Mouse (Mus musculus) telencephalon, adult 2 months (tissue): ENCODE measurements at regions not wholly inside any gene's neighbourhood (a gene's known extent, or its start where the extent isn't known, plus 50 kb on each side); places are given as distances from the start of the nearest gene placed in this dataset.

Source experiments
- DNase-seq: peaks from one replicate; pipeline ENCODE4 v3.0.0-alpha.2; 2011; ENCODE audit warnings: low read depth, low spot score

- no peak for DNase-seq
Measured at GRCm38 (mm10) chr10:87722244-87722643, 135.8 kb upstream of the Igf1 start.

GRCm38 (mm10) chr10:87732658-87733057 lies 125.4 kb upstream of the Igf1 start:
- DNase-seq, result no peak

GRCm38 (mm10) chr10:87733241-87733640 lies 124.8 kb upstream of the Igf1 start:
- DNase-seq, result no peak

- no peak for DNase-seq
Measured at GRCm38 (mm10) chr10:87740323-87740722, 117.7 kb upstream of the Igf1 start.

- DNase-seq, result no peak
Measured at GRCm38 (mm10) chr10:87742766-87743165, 115.3 kb upstream of the Igf1 start.

- DNase-seq, result no peak
Measured at GRCm38 (mm10) chr10:87747846-87748552, 110.1 kb upstream of the Igf1 start.

GRCm38 (mm10) chr10:87748631-87749193 lies 109.4 kb upstream of the Igf1 start:
- DNase-seq, result peak; percentile 3

GRCm38 (mm10) chr10:87750321-87750720 lies 107.7 kb upstream of the Igf1 start:
- no peak for DNase-seq

- no peak for DNase-seq
Measured at GRCm38 (mm10) chr10:87750972-87751371, 107.1 kb upstream of the Igf1 start.

GRCm38 (mm10) chr10:87752117-87752516 lies 105.9 kb upstream of the Igf1 start:
- no peak for DNase-seq

GRCm38 (mm10) chr10:87753483-87753882 lies 104.6 kb upstream of the Igf1 start:
- DNase-seq, result no peak

GRCm38 (mm10) chr10:87761528-87762030 lies 96.5 kb upstream of the Igf1 start:
- no peak for DNase-seq

GRCm38 (mm10) chr10:87787521-87787920 lies 70.5 kb upstream of the Igf1 start:
- peak; percentile 9 for DNase-seq

- DNase-seq, result no peak
Measured at GRCm38 (mm10) chr10:87792346-87792745, 65.7 kb upstream of the Igf1 start.

- no peak for DNase-seq
Measured at GRCm38 (mm10) chr10:87803936-87804791, 53.9 kb upstream of the Igf1 start.

- no peak for DNase-seq
Measured at GRCm38 (mm10) chr10:87804792-87805082, 53.3 kb upstream of the Igf1 start.
